Mouse (Mus musculus): ENCODE results near the gene Gramd1b.

The Gramd1b gene

DNA sequence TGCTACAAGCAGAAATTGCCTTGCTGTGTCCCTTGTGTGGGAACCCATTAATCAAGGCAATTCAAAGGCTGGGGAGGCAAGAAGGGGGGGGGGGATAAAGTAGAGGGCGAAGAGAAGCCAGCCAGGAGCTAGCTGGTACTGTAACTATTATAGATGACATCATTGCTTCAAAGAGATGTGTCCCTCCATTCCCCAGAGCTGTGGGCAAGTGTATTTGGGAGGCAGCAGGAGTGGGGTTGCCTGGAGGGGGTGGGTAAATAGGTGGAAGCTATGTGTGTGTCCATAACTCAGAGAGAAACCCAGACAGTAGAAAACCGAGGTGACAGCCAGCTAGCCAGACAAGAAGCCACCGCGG, 262.5 kb downstream of the Gramd1b start:
- no peak for DNase-seq (ENCODE audit: low spot score)

- no peak for DNase-seq (ENCODE audit: low spot score)
Measured at GRCm38 (mm10) chr9:40268040-40268747, 263.0 kb downstream of the Gramd1b start.

GRCm38 (mm10) chr9:40263874-40264273, 267.3 kb downstream of the Gramd1b start:
- DNase-seq (ENCODE audit: low spot score), result no peak

- DNase-seq (ENCODE audit: low spot score), result no peak
Measured at GRCm38 (mm10) chr9:40252459-40252858, 278.7 kb downstream of the Gramd1b start.

DNA sequence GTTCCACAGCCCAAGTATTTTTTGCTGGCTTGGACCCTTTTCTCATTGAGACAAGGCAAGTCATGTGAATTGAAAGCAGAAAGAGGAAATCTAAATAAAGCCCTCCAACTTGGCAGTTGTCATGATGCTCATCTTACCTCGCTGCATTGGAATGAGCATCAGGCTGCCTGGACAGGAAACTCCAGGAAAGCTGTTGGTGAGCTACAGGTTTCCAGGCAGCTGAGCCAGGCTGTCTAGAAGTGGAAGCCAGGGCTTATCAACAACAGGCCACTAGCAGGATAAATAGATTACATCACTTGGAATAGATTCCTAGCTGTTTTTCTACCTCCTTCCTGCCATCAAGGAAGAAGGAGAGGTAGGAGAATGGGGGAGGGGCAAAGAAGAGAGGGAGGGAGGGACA, 282.1 kb downstream of the Gramd1b start:
- no peak for DNase-seq (ENCODE audit: low spot score)

- DNase-seq (ENCODE audit: low spot score), result no peak
Measured at GRCm38 (mm10) chr9:40246702-40247101, 284.5 kb downstream of the Gramd1b start.

DNA sequence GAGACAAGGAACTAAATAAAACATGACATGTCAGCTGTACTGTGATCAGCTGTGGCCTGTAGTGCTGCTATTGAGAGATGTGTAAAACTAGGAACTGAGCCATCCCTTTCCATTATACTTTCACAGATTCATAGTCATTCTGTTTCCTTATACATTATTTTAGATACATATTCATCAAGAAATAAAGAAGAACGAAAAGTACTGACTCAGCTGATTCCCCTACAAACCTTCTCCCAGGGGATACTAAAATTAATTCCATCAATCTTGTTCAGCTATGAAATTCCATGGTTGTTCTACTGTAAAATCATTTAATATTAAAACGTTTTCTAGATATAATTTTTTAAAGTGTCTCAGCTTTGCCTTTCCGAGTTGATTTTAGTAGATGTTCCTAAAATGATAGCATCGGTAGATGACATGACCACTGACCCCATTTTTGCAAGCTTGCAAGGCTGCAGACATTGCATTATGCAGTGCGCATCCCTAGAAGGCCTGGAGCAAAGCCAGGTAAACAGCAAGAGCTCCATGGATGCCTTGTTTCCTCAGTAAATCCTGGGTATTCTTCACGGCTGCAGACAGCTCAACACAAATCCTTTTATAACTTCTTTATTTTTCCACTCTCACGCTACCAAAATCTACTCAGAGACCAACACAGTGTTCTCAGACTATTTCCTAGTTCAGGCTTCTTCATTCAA, 285.1 kb downstream of the Gramd1b start:
- no peak for DNase-seq (ENCODE audit: low spot score)

DNA sequence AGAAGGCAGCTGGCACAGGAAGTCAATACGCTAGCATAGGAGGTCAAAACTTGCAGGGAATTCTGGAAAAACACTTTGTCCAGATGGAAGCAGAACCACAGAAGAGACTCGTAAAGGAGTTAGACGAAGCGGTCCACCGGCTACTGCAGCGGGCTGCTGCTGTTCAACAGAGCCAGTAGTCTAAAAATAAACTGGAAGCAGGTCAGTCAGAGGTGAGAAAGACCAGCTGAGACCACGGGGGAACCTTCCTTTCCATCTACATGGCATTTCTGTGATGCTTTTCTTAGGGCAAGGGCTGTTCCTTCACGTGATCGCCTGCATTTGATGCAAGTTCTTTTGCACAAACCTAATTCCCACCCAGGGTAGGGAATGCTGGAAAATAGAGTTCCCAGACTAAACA, 285.7 kb downstream of the Gramd1b start:
- DNase-seq (ENCODE audit: low spot score), result no peak
